Mouse (Mus musculus) thymus, postnatal 0 days (tissue): ENCODE results near the gene Hnrnpu. TPM values are rescaled to one million over a fixed set of nuclear protein-coding genes. Genes with fewer than 3 reads are reported as not detected.
"Not testable (repeated sequence)": the region's sequence is repeated elsewhere in the genome, so short reads cannot be mapped to it uniquely, and the experiment has no call there.

Source experiments
- DNase-seq: peaks from one replicate; pipeline ENCODE4 v3.0.0-alpha.2; 2015; ENCODE audit warnings: low spot score
- polyA plus RNA-seq: library from polyadenylated mRNA; unstranded; fragments of >200 nt; fragmentation: Nextera tagmentation; extraction: Ambion mirVana; gene quantifications from 2 replicates; pipeline ENCODE4 v1.2.1, GENCODE M21; 2015

Hnrnpu gene
- 398 and 450 TPM in 2 replicates for polyA plus RNA-seq

DNA sequence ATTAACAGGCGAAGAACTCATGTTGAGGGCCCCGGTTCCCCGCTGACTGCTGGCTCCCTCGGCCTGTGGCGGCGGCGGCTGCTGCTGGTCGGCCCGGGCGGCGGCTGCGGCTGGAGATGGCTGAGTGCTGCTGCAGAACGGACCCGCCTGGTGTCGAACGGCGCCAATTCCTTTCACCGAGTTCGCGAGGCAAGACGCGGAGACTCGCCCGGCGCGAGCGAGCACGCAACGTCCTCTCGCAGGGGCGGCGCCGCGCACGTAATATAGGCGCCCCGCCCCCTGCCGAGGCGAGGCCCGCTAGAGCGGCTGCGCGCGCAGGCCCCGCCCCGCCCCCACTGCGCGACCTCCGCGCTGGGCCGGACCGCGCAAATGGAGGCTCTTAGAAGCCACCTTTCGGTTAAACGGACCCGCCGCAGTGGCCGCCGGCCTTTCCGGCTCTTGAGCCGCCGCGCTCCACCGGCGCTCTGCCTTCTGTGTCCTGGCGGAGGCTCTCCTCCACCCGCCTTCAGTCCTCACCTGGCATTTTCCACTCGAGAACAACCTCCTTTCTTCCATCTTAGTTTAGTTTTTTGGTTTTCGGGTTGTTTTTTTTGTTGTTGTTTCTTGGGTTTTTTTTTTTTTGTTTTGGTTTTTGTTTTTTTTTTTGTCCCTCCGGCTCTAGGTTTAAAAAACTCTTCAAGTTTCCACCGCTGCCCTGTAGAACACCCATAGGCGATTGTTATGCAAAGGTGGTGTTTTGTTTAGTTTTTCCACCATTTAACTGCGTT is at the start of gene Hnrnpu:
Gene Hnrnpu, minus strand, starts transcription at position 247 of the 767 bp plus-strand sequence.
- peak; percentile 98 for DNase-seq

DNA sequence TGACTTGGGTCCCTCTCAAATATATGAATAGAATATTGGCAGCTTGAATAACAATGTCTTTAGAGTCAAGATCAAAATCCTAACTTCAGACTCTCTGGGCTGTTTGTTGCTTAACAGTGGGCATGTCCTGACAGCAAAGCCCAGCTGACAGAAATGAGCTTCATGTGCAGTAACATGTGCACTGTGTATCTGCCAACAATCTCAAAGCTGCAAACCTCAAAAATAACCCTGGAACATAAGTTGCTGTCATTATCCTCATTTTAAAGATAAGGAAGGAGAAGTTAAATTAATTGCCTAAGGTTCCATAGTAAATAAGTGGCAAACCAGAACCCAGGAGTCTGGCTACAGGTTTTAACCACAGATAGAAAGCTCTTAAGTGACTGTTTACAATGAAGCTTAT is 44.6 kb upstream of the Hnrnpu start:
- DNase-seq = no peak

DNA sequence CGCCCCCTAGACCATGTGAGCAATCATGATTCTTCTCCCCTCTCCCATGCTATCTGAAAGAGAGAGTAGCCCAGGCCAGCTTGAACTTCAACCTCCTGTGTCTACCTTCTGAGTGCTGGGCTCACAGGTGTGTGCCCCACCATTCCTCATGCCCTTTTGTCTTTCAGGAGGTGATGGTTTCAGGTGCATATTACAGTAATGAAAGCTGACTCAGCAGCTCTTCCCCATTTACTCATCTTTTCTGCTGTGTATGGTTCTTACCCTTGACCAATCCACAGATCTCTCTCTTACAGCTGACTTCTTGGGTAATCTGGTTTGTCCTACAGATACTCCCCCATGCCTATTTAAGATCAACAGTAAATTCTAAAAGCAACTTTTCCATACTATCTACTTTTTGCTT is 41.6 kb upstream of the Hnrnpu start:
- no peak for DNase-seq

DNA sequence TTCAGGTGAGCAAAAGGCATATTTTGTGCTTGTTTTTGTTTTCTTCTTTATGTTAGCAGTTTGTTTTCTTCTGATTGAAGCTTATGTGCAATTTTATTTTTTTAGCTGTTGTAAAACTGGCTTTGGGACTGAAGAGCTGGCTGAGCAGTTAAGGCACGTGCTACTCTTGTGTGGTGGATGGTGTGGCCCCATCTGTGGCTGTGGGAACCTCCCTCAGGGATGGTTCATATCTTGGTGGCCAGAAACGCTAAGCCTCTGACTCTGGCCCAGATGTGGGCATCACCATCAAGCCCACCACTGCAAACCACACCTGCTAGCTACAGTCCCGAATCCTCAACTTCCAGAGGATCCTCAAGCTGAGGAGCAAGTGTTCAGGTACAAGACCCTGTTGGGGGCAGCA is 40.5 kb upstream of the Hnrnpu start:
- no peak for DNase-seq

DNA sequence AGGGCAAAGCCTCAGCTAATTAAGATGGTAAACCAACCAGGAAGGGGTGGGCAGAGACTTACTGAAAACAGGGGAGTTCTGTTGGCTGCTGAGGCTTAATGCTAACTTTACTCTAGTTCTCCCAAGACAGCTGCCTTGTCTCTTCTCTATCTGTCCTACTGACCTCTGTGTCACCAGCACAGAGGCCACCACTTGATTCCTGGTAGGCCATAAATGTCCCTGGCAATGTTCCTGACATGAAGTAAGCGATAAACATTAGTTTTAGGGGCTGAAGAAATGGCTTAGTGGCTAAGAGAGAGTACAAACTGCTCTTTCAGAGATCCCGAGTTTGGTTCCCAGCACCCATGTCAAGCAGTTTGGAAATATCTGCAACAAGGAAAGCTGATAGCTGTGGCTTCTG is 39.3 kb upstream of the Hnrnpu start:
- no peak for DNase-seq

DNA sequence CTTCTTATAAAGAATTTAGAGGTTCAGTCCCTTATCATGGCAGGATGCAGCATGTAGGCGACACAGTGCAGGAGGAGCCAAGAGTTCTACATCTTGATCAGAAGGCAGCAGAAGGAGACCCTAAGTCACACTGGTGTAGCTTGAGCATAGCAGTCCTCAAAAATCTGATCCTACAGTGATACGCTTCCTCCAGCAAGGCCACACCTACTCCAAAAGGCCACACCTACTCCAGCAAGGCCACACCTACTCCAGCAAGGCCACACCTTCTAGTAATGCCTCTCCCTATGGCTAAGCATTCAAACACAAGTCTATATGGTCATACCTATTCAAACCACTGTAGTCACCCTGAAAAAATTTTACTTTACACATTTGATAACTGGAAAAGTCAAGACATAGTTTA is 38.5 kb upstream of the Hnrnpu start:
- no peak for DNase-seq

DNA sequence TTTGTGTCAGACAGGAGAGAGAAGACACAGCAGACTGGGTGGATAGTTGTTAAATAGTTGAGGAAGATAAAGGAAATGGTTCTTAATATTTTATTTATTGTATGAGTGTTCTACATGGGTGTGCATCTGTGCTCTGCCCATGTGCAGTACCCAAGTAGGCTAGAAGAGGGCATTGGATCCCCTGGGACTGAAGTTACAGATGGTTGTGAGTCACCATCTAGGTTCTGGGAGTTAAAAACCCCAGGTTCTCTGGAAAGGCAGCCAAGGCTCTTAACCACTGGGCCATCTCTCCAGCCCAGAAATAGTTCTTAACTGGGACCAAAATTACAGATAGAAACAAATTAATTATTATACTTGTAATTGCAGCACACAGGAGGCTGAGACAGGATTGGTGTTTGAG is 37.8 kb upstream of the Hnrnpu start:
- no peak for DNase-seq

DNA sequence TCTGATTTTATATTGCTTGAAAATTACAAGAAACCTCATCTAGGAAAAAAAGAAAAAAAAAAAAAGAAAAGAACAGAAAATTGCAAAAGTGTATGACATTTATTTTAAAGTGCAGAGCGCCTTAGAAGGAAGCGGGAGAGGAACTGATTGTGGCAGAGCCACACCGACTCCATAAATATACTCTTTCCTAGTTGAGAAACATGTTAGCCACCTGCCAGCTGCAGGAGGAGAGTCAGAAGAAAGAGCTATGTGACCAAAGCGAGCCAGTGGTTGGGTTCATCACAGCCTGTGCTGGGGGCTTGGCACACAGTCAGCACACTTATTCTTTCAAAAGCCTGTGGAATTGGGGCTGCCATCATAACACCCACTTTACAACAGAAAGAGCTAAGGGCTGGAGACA is 35.1 kb upstream of the Hnrnpu start:
- DNase-seq = no peak

DNA sequence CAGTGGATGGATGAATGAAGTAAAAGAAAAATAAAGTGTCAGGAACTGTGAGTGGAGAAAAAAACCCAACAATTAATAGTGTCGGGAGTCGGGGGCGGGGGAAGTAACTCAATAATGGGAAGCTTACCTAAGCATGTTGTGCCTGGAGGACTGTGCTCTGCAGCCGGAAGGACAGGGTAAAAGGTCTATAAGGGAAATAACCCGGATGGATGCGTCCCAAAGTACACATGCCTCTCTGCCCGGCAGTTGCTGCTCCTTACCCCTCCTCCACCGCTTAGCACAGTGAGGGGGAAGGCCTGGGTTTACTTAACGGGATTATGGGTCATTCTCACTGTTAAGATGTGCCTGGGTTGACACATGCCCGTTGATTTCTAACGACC is 31.7 kb upstream of the Hnrnpu start:
- DNase-seq = peak; percentile 44

DNA sequence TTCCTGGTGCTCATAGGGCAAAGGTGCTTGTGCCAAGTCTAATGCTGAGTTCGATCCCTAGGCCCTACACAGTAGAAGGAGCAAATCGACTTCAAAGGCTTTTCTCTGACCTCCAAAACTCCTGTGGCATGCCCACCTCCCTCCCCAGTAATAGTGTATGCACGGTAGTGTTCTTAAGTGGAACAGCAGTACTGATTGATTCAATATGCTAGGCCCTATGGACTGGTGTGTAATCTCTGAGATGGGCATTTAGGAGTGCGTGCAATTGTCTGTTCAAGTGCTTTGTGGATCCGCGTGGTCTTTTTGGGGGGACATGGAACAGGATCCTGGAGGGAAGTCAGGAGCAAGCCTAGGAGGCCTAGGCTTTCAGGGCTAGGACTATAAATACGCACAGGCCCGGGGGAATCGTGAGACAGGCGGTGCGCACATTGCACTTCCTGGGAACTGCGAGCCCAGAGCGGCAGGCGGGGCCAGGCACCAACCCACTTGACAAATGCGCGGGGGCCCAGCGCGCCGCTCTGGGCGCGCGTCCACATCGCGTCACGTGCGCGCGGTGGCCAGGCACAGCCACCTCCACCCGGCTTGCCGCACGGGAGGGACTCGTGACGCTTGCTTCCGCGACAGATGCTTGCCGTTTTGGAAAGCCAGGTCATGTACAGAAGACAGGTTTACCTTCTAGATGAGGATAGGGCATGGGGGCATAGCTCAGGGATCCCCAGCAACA is 31.1 kb upstream of the Hnrnpu start:
- peak; percentile 92 for DNase-seq

DNA sequence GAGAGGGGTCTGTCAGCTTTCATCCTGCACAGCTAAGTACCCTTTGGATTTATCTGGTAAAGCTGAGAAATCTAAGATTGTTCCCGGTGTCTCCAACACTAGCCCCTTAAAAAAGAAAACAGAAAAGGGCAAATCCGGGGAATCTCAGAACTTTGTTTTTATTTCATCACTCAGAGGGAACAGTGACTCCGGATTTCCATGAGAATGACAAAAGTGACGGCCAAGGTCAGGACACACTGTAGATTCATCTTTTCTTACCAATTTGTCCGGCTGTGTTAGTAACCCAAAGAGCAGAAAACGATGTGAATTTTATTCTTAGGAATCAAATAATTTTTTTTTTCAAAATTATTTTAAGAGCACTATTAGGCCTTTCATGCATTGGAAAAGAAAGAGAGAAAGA is 30.5 kb upstream of the Hnrnpu start:
- no peak for DNase-seq

DNA sequence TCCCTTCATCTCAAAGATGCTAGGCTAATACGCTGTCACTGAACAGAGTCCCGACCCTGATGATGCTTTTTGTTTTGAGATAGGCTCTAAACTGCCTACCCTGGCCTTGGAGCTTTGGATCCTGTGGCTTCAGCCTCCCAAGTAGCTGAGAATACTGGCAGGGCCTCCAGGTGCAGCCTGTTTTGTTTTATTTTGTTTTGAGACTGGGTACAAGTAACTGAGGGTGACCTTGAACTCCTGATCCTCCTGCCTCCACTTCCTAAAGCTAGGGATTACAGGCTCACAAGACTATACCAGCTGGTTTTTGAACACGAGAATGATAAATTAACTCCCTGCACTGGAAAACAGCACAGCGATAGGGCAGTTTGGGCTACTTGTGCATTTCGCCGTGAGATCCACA is 27.6 kb upstream of the Hnrnpu start:
- DNase-seq = no peak

DNA sequence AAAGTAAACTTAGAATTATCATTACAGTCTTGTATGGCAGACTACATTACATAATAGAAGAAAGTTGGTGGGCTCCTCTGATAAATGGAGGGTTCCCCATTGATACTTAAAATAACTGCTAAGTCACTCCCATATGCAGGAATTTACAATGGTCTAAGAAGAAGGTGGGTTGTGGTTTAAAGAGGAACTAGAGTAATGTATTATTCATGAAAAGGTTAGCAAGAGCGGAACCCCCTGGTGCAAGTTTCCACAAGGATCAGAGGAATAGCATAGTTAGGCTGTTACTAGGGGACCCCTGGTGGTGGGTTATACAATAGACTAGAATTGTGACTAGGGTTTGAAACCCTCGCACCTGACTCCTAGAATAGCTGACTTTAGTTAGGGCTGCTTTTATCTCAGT is 23.1 kb upstream of the Hnrnpu start:
- DNase-seq = peak; percentile 19

DNA sequence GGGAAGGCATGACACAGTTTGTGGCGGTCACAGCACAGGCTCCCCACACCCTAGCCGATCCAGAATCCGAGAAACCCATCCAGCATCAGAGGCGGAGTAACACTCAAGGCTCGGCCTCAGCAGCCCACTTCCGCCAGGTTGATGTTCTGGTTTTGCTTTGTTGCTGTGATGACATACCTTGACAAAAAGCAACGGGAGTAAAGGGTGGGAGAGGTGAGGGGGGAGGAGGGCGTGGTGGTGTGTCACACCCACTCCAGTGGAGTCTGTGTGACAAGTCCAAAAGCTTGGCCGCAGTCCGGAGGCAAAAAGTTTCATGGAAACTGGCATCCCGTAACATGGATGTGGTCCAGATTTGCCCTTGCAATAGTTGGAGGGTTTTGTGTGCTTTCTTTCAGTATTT is 22.7 kb upstream of the Hnrnpu start:
- DNase-seq = no peak

DNA sequence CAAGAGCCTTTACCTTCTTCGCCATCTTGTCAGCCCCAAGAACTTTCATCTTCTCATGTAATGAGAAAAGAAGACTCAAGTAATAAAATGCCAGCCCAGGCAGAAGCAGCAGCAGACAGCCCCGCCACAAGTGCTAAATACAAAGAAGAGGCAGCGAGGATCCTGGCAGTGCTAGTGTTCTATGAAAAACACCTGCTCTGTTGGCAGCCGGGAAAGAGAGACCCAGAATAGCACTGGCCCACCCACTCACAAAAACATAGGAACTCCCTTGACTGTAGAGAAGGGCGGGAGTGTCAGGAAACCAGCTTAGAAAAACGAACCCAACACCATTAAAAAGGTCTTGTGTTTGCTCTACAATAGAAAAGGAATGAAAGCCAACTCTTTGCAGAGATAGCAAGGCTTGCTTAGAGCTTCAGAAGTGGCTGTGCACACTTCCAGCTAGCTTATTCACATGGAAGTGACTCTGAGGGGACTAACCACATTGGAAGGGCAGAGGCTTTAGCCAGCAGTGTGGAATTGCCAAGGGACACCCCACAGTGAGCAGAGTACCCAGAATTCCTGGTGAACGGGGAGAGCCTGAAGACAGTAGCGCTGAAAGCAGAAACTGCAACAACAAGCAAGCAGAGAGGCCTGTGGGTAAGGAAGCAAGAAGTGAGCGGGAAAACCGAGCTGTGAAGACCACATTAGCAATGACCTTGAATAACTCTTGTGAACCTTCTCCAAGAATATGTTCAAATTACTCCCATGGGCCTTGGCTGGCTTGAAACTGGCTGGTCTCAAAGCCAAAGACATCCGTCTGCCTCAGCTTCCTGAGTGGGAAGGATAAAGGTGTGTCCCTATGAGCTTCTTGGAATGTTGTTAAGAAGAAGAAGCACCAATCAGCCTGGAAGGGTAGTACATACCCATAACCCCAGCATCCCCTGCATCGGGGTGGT is 20.4 kb upstream of the Hnrnpu start:
- no peak for DNase-seq

DNA sequence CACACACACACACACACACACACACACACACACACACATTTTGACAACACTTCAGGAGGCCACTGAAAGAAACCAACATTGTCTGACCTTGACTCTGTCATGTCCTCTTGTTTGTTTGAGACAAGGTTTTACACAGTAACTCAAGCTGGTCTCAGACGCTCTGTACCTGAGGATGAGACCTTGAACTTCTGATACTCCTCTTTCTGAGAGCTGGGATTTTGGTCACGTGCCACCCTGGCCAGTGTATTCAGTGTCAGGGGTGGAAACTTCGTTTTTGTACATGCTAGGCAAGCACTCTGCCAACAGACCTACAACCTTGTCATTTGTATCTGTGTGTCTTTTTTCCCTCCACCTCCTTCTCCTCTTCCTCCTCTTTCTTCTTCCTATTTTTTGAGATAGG is 17.0 kb upstream of the Hnrnpu start:
- DNase-seq = no peak

DNA sequence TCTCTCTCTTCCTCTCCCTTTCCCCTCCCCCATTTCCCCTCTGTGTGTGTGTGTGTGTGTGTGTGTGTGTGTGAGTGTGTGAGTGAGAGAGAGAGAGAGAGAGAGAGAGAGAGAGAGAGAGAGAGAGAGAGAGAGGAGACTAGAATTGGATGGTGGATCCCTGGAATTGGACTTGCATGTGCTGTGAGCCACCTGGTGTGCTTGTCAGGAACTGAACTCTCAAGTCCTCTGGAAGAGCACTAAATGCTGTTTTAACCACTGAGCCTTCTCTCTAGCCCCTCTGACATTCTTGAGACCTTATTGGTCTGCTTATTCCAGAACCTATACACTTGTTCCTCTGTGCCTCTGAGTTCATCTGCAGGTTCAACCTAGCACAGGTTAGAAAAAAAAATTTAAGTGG is 14.0 kb upstream of the Hnrnpu start:
- DNase-seq = no peak

DNA sequence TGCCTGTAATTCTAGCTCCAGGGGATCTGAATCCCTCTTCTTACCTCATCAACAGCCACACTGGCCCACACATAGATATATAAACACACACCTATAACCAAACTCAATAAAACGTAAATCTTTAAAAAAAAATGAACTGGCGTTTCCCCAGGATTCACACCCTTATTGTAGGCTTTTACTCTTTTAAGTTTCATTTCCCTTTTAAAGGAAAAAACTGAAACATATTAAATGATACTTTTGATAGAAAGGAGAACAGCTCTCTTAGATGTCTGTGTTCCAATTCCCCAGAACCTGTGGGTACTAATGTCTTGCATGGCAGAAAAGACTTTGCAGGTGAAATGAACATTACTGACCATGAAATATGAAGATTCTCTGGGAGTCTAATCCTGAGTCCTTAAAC is 13.2 kb upstream of the Hnrnpu start:
- DNase-seq = no peak

DNA sequence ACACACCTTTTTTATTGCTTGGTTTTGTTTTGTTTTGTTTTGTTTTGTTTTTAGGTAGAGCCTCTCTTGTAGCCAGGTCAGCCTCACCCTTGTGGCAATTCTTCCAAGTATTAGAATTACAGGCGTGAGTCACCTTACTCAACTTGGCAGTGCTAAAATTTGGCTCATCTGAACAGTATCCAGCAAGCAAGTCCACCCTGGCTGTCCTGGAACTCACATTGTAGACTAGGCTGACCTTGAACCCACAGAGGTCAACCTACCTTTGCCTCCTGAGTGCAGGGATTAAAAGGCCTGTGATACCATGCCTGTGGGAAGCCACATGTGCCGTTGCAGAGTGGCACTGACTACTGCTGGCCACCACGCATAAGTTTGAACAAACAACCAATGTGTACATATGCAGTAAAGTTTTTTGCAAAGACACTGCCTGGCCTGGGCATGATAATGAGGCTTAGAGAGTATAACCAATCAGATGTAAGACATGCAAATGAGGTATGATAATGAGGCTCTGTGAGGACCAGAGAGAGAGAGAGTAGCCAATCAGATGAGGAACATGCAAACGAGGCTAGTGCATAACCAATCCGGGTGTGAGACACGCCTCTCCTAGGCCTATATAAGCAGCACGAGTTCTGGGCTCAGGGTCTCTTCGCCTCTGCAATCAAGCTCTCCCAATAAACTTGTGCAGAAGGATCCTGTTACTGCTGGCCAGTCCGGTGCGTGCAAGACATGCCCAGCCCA is 6.6 kb upstream of the Hnrnpu start:
- not testable (repeated sequence) for DNase-seq

DNA sequence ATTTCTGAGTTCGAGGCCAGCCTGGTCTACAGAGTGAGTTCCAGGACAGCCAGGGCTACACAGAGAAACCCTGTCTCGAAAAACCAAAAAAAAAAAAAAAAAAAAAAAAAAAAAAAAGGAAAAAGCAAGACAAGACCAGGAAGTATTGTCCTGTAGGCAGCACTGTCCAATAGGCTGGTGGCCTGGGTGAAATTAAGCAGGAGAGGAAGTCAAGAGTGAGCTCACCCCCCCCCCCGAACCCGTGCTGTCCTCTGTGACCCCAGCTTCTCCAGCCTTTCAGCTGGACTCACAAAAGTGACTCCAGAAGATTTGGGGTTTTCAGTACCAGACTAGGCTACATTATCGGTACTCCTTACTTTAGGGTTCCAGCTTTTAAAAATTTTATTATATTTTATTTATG is 5.0 kb upstream of the Hnrnpu start:
- DNase-seq = no peak

DNA sequence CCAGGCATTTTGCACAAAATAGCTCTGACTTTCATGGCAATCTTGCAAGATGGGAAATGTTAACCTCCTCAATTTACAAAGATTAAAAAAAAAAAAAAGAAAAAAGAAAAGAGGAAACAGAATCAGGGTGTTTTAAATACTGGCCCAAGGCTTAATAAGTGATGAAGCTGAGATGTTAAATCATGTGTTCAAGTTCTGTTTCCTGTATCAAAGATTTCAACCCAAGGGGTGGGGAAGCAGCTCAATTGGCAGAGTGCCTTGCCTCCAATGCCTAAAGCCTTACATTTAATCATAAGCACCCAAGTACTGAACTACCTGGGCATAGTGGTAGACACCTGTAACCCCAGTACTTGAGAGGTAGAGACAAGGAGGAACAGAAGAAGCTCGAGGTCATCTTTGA is 4.5 kb upstream of the Hnrnpu start:
- no peak for DNase-seq
